Mouse (Mus musculus) colon, adult 2 months (tissue): ENCODE measurements around the gene Pramel3. TPM values are rescaled to one million over a fixed set of nuclear protein-coding genes. Genes with fewer than 3 reads are reported as not detected.

ENCODE experiments used
- polyA plus RNA-seq: library from polyadenylated mRNA; depleted of rRNA; stranded (reverse); fragments of >200 nt; gene quantifications from 2 replicates; pipeline ENCODE4 v1.2.3, GENCODE M21; 2012; rRNA removed

Gene Pramel3
- polyA plus RNA-seq: not detected in 2 replicates

DNA sequence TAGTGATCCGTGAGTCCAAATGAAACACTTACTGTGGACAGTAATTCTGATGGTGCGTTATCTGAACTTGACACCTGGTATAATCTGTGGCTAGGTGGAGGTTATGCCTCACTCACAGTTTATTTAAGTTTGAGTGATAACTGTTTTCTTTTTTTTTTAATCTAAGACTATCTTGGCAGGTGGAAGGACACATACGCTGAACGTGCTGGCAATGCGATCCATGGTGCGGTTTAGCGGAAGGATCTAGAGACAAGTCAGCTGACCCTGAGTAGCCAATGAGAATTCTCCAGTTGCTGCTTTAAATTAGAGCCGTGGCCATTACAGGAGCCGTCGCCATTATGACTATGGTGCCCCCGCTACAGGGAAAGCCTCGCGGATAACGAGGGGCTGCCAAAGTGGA, at the start of gene Pramel3:
TSS of gene Pramel3 (plus strand) at position 301 of the 400 bp plus-strand sequence.

Other genes starting within 250 kb of the Pramel3 start
- gene Gm15023, start 124.7 kb upstream of the Pramel3 start, polyA plus RNA-seq: not detected in 2 replicates
- 1.1 and 1.2 TPM in 2 replicates for gene Tceal6, start 91.6 kb upstream of the Pramel3 start, polyA plus RNA-seq
- not detected in 2 replicates for gene Gm5128, start 71.0 kb downstream of the Pramel3 start, polyA plus RNA-seq
- not detected in 2 replicates for gene Gm7903, start 131.5 kb downstream of the Pramel3 start, polyA plus RNA-seq
- gene AV320801, start 192.3 kb downstream of the Pramel3 start, polyA plus RNA-seq: not detected in 2 replicates